Mouse (Mus musculus) adipose tissue, adult 10 weeks (tissue): ENCODE measurements around the gene Gm28269. TPM values are rescaled to one million over a fixed set of nuclear protein-coding genes. Genes with fewer than 3 reads are reported as not detected.

Experiments used
- polyA plus RNA-seq: library from polyadenylated mRNA; stranded (reverse); fragments of 350-450 nt; fragmentation: Illumina TruSeq; extraction: RNeasy Lipid Tissue Mini Kit (QIAGEN cat#74804); gene quantifications from one replicate; pipeline ENCODE4 v1.2.3, GENCODE M21; 2014; ENCODE audit warnings: low read depth, low replicate concordance

The Gm28269 gene
- 0.96 TPM for polyA plus RNA-seq

DNA sequence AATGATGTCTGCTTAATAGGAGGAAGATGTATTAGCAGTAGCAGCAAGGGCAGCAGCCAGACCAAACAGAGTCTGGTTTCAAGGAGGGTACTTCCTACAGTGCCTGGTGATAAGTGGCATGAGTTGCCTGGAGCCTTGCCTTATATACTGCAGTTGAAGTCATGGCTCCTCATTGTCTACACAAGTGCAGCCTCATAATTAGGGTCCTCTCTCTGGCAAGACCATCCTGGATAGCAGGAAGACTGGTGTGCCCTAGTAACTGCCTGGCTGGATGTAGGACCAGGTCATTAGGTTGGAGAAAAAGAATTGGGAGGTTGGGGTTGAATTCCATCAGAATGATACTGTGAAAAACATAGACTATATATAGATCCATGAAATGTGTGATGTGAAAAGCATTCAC is at the start of gene Gm28269:
Gm28269 (minus strand) TSS at position 101 of the 400 bp plus-strand sequence.

DNA sequence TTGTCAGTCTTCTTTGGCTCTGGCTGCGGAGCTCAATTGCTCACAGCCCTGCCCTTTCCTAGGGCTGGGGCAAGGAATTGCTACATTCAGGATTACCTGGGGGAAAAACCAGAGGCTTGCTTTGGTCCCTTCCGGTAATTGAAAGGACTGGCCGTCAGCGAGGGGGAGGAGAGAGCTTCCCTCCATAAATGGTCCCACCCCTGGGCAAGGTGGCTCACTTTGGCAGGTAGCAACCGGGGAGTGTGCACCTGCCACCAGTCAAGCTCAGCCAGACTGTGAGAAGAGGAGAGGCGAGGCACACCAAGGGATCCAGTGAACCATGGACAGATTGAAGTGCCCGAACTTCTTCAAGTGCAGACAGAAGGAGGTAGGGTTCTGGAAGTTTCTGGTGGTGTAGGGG is 30.1 kb downstream of the Gm28269 start, which contains the start of gene Slc6a14:
Slc6a14 (plus strand) TSS at position 68 of the 400 bp plus-strand sequence.

Other genes starting within 250 kb of the Gm28269 start
- gene Slc6a14, start 30.2 kb downstream of the Gm28269 start, polyA plus RNA-seq: not detected